Mouse (Mus musculus) lung, adult 2 months (tissue): ENCODE measurements at regions not wholly inside any gene's neighbourhood (a gene's known extent, or its start where the extent isn't known, plus 50 kb on each side); places are given as distances from the start of the nearest gene placed in this dataset.

ENCODE experiments used
- CTCF ChIP-seq: fragments of 200-500 bp; IDR thresholded peaks from 2 replicates; pipeline ENCODE4 v1.5.1; 2011; ENCODE audit warnings: mild to moderate bottlenecking, low read length, control low read depth; ENCODE audit not compliant: insufficient read depth
- POLR2A ChIP-seq: fragments of 200-500 bp; IDR thresholded peaks from 2 replicates; pipeline ENCODE4 v1.6.1; 2011; ENCODE audit warnings: low read depth, mild to moderate bottlenecking, control low read depth, low read length, borderline replicate concordance; ENCODE audit errors: extremely low read depth

DNA sequence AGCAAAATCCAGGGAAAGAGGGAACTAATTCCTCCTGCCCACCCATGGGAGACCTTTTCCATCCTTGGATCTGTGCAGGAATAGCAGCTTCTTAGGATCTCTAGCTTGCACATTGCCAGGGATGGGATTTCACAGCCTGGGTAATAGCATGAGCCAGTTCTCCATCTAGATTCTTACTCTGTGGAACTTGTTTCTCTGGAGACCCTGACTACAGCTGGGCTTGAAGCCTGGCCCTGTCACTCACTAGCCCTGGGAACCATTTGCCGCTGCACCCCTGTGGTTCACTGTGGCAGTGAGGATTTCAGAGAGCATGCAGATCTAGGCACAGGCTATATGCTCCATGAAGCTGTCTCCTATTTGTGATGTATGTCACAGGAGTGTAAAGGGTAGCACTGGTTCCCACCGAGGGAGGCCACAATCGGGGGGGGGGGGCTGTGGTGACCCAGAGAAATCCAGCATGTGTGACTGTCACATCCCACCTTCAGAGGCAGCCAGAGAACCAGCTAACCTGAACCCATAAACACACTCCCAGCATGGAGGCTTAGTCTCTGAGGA is 183.5 kb downstream of the Gadd45g start:
- TF ChIP-seq POLR2A (no peak), CTCF (no peak)
